Mouse (Mus musculus): ENCODE results near the gene Slain1.

Slain1 gene

GRCm38 (mm10) chr14:103652524-103652923, 2.5 kb downstream of the Slain1 start:
- H3K4me1 ChIP-seq (replicated peaks; ENCODE audit: low read depth, low read length) = peaks cover 12% of the 10 kb centered on the region; the same call in 1 of the 2 replicates
- no peaks in the 10 kb centered on the region for H3K27me3 ChIP-seq (ENCODE audit: insufficient read depth, low read length)
- H3K9me3 ChIP-seq (ENCODE audit: low read length) = peaks cover 5% of the 10 kb centered on the region; the same call in 1 of the 2 replicates
- peaks cover 4% of the 10 kb centered on the region; the same call in 1 of the 2 replicates for H3K36me3 ChIP-seq (ENCODE audit: insufficient read depth, low read length)
- TF ChIP-seq POU5F1 (IDR thresholded peaks at IDR 0.05; ENCODE audit: borderline replicate concordance, low read length) = no peak
- TF ChIP-seq NANOG (IDR thresholded peaks at IDR 0.05; ENCODE audit: borderline replicate concordance, low read length) = no peak
- no peak for TF ChIP-seq CTCF (conservative IDR thresholded peaks at IDR 0.05; ENCODE audit: low read length)
- no peak overlapping the region for H3K4me3 ChIP-seq (replicated peaks; ENCODE audit: low read length)

- no peaks in the 10 kb centered on the region; the same call in 1 of the 2 replicates for H3K9me3 ChIP-seq (ENCODE audit: low read length)
- TF ChIP-seq CTCF (conservative IDR thresholded peaks at IDR 0.05; ENCODE audit: low read length) = no peak
- TF ChIP-seq POU5F1 (IDR thresholded peaks at IDR 0.05; ENCODE audit: borderline replicate concordance, low read length) = no peak
- TF ChIP-seq NANOG (IDR thresholded peaks at IDR 0.05; ENCODE audit: borderline replicate concordance, low read length) = no peak
- H3K4me1 ChIP-seq (replicated peaks; ENCODE audit: low read depth, low read length) = peaks cover 12% of the 10 kb centered on the region; the same call in 1 of the 2 replicates
- peaks cover 16% of the 10 kb centered on the region for H3K36me3 ChIP-seq (ENCODE audit: insufficient read depth, low read length)
- H3K27me3 ChIP-seq (ENCODE audit: insufficient read depth, low read length) = no peaks in the 10 kb centered on the region
- H3K4me3 ChIP-seq (replicated peaks; ENCODE audit: low read length) = no peak overlapping the region
Observed at GRCm38 (mm10) chr14:103653800-103654199, 3.8 kb downstream of the Slain1 start.

- H3K27me3 ChIP-seq (ENCODE audit: insufficient read depth, low read length) = no peaks in the 10 kb centered on the region
- peaks cover 16% of the 10 kb centered on the region for H3K36me3 ChIP-seq (ENCODE audit: insufficient read depth, low read length)
- no peak overlapping the region for H3K4me3 ChIP-seq (replicated peaks; ENCODE audit: low read length)
- no peaks in the 10 kb centered on the region for H3K9me3 ChIP-seq (ENCODE audit: low read length)
- no peak for TF ChIP-seq NANOG (IDR thresholded peaks at IDR 0.05; ENCODE audit: borderline replicate concordance, low read length)
- TF ChIP-seq CTCF (conservative IDR thresholded peaks at IDR 0.05; ENCODE audit: low read length) = no peak
- TF ChIP-seq POU5F1 (IDR thresholded peaks at IDR 0.05; ENCODE audit: borderline replicate concordance, low read length) = no peak
- peaks cover 9% of the 10 kb centered on the region; the same call in 1 of the 2 replicates for H3K4me1 ChIP-seq (replicated peaks; ENCODE audit: low read depth, low read length)
Observed at GRCm38 (mm10) chr14:103655448-103655847, 5.4 kb downstream of the Slain1 start.

GRCm38 (mm10) chr14:103657876-103658275, 7.8 kb downstream of the Slain1 start:
- no peaks in the 10 kb centered on the region for H3K27me3 ChIP-seq (ENCODE audit: insufficient read depth, low read length)
- no peak overlapping the region for H3K4me3 ChIP-seq (replicated peaks; ENCODE audit: low read length)
- TF ChIP-seq POU5F1 (IDR thresholded peaks at IDR 0.05; ENCODE audit: borderline replicate concordance, low read length) (no peak), CTCF (conservative IDR thresholded peaks at IDR 0.05; ENCODE audit: low read length) (no peak), NANOG (IDR thresholded peaks at IDR 0.05; ENCODE audit: borderline replicate concordance, low read length) (no peak)
- peaks cover 3% of the 10 kb centered on the region; the same call in 1 of the 2 replicates for H3K4me1 ChIP-seq (replicated peaks; ENCODE audit: low read depth, low read length)
- H3K9me3 ChIP-seq (ENCODE audit: low read length) = no peaks in the 10 kb centered on the region
- peaks cover 16% of the 10 kb centered on the region for H3K36me3 ChIP-seq (ENCODE audit: insufficient read depth, low read length)

GRCm38 (mm10) chr14:103663026-103663425, 13.0 kb downstream of the Slain1 start:
- TF ChIP-seq POU5F1 (IDR thresholded peaks at IDR 0.05; ENCODE audit: borderline replicate concordance, low read length) = no peak
- TF ChIP-seq CTCF (conservative IDR thresholded peaks at IDR 0.05; ENCODE audit: low read length) = no peak
- no peak for TF ChIP-seq NANOG (IDR thresholded peaks at IDR 0.05; ENCODE audit: borderline replicate concordance, low read length)
- no peaks in the 10 kb centered on the region for H3K4me1 ChIP-seq (replicated peaks; ENCODE audit: low read depth, low read length)
- H3K4me3 ChIP-seq (replicated peaks; ENCODE audit: low read length) = no peak overlapping the region
- no peaks in the 10 kb centered on the region for H3K9me3 ChIP-seq (ENCODE audit: low read length)
- peaks cover 7% of the 10 kb centered on the region for H3K36me3 ChIP-seq (ENCODE audit: insufficient read depth, low read length)
- H3K27me3 ChIP-seq (ENCODE audit: insufficient read depth, low read length) = no peaks in the 10 kb centered on the region

GRCm38 (mm10) chr14:103664391-103664790, 14.4 kb downstream of the Slain1 start:
- no peak for TF ChIP-seq POU5F1 (IDR thresholded peaks at IDR 0.05; ENCODE audit: borderline replicate concordance, low read length)
- Histone ChIP-seq H3K36me3 (ENCODE audit: insufficient read depth, low read length) (peaks cover under 1% of the 10 kb centered on the region; the same call in 1 of the 2 replicates), H3K27me3 (ENCODE audit: insufficient read depth, low read length) (no peaks in the 10 kb centered on the region), H3K4me3 (replicated peaks; ENCODE audit: low read length) (no peak overlapping the region), H3K9me3 (ENCODE audit: low read length) (peaks cover 5% of the 10 kb centered on the region; the same call in 1 of the 2 replicates), H3K4me1 (replicated peaks; ENCODE audit: low read depth, low read length) (no peaks in the 10 kb centered on the region)

GRCm38 (mm10) chr14:103666347-103666954, 16.4 kb downstream of the Slain1 start:
- Histone ChIP-seq H3K4me3 (replicated peaks; ENCODE audit: low read length) (no peak overlapping the region), H3K4me1 (replicated peaks; ENCODE audit: low read depth, low read length) (no peaks in the 10 kb centered on the region), H3K9me3 (ENCODE audit: low read length) (peaks cover 7% of the 10 kb centered on the region; the same call in 1 of the 2 replicates), H3K27me3 (ENCODE audit: insufficient read depth, low read length) (no peaks in the 10 kb centered on the region), H3K36me3 (ENCODE audit: insufficient read depth, low read length) (peaks cover 3% of the 10 kb centered on the region; the same call in 1 of the 2 replicates)
- TF ChIP-seq POU5F1 (IDR thresholded peaks at IDR 0.05; ENCODE audit: borderline replicate concordance, low read length) (no peak), CTCF (conservative IDR thresholded peaks at IDR 0.05; ENCODE audit: low read length) (no peak), NANOG (IDR thresholded peaks at IDR 0.05; ENCODE audit: borderline replicate concordance, low read length) (no peak)

GRCm38 (mm10) chr14:103667036-103667435, 17.0 kb downstream of the Slain1 start:
- TF ChIP-seq CTCF (conservative IDR thresholded peaks at IDR 0.05; ENCODE audit: low read length) (no peak), NANOG (IDR thresholded peaks at IDR 0.05; ENCODE audit: borderline replicate concordance, low read length) (no peak), POU5F1 (IDR thresholded peaks at IDR 0.05; ENCODE audit: borderline replicate concordance, low read length) (no peak)
- no peaks in the 10 kb centered on the region for H3K27me3 ChIP-seq (ENCODE audit: insufficient read depth, low read length)
- no peaks in the 10 kb centered on the region for H3K4me1 ChIP-seq (replicated peaks; ENCODE audit: low read depth, low read length)
- H3K9me3 ChIP-seq (ENCODE audit: low read length) = peaks cover 7% of the 10 kb centered on the region; the same call in 1 of the 2 replicates
- H3K4me3 ChIP-seq (replicated peaks; ENCODE audit: low read length) = no peak overlapping the region
- peaks cover 3% of the 10 kb centered on the region; the same call in 1 of the 2 replicates for H3K36me3 ChIP-seq (ENCODE audit: insufficient read depth, low read length)

Measured in E14TG2a.4 (cell line).